Mouse (Mus musculus) lung, adult 2 months (tissue): ENCODE measurements around the gene Spaca4. TPM values are rescaled to one million over a fixed set of nuclear protein-coding genes. Genes with fewer than 3 reads are reported as not detected.
A peak's percentile ranks its signal among the peaks of the same experiment; 100 is the strongest.

Experiments used
- DNase-seq: peaks from one replicate; pipeline ENCODE4 v3.0.0; 2022
- H3K4me1 ChIP-seq: fragments of 200-500 bp; 2 replicates; pipeline ENCODE4 v1.6.1; 2011; ENCODE audit warnings: low read length; ENCODE audit not compliant: control insufficient read depth, insufficient read depth
- H3K4me3 ChIP-seq: fragments of 200-500 bp; replicated peaks from 2 replicates; pipeline ENCODE3; 2011; ENCODE audit warnings: low read depth, mild to moderate bottlenecking, control low read depth, low read length; ENCODE audit errors: extremely low read depth
- CTCF ChIP-seq: fragments of 200-500 bp; IDR thresholded peaks from 2 replicates; pipeline ENCODE4 v1.5.1; 2011; ENCODE audit warnings: mild to moderate bottlenecking, low read length, control low read depth; ENCODE audit not compliant: insufficient read depth
- POLR2A ChIP-seq: fragments of 200-500 bp; IDR thresholded peaks from 2 replicates; pipeline ENCODE4 v1.6.1; 2011; ENCODE audit warnings: low read depth, mild to moderate bottlenecking, control low read depth, low read length, borderline replicate concordance; ENCODE audit errors: extremely low read depth
- WGBS: fragments of 180-500 bp; shearing (Covaris S2); methylation state at CpG from one replicate; pipeline ENCODE4 v1.1.7; 2018; 5-methylcytosine and 5-hydroxymethylcytosine counted together
- polyA plus RNA-seq: library from polyadenylated mRNA; depleted of rRNA; stranded (reverse); fragments of >200 nt; gene quantifications from 2 replicates; pipeline ENCODE4 v1.2.3, GENCODE M21; 2012

Gene Spaca4
- polyA plus RNA-seq, 1 experiment: not detected

DNA sequence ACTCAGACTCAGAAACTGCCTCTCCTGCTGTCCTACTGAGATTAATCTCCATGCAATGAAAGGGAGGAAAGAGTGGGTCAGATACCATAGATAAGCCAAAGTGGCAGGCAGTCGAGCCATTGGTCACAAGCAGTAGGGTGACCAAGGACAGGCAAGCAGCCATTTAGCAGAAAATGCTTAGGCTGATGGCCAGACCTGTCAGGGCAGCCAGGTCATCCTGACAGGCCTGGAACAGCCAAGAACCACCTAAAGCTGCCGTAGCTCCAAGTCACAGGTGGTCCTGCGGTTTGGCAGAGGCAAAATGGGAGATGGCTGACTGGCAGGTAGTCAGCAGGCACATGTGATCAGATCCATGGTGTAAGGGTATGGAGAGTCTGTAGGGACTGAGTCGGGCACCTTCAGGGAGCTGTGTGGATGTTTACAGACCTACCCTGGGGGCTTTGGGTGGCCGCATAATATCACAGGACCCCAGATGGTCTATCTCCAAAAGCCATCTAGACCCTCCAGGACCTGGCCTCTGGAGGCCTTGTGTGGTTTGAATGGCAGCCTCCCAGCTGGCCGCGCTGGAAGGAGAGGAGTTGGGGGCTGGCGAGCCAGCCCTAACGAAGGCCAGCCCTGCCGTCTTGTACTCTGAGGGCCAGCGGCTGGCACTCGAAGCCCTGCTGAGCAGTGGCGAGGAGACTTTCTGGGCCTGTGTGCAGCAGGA lies 3.8 kb downstream of the Spaca4 start:
- TF ChIP-seq POLR2A: no peak
- TF ChIP-seq CTCF: no peak
- no peak for DNase-seq
- no peak overlapping the region for H3K4me3 ChIP-seq
- peaks cover 8% of the 10 kb centered on the region for H3K4me1 ChIP-seq
- 69% methylated on average over 13 of the region's 13 CpGs for WGBS

DNA sequence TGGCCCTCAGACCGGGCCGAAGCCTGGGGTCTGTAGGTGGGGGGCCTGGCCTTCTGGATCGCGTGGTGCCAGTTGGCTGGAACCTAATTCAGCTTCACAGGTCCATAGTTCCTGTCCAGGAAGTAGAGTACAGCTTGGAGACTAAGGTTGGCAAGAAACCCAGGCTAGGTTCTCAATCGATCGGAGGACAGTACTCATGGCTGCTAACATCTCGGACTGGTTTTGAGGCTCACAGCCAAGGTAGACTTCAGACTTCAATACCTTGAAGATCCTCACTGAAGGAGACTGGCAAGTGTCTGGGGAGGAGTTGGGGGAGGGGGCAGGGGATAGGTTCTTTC lies 4.4 kb downstream of the Spaca4 start:
- Histone ChIP-seq H3K4me3 (no peak overlapping the region), H3K4me1 (peaks cover 8% of the 10 kb centered on the region)
- no peak for TF ChIP-seq POLR2A
- no peak for TF ChIP-seq CTCF
- WGBS: 63% methylated on average over 7 of the region's 7 CpGs
- no peak for DNase-seq

DNA sequence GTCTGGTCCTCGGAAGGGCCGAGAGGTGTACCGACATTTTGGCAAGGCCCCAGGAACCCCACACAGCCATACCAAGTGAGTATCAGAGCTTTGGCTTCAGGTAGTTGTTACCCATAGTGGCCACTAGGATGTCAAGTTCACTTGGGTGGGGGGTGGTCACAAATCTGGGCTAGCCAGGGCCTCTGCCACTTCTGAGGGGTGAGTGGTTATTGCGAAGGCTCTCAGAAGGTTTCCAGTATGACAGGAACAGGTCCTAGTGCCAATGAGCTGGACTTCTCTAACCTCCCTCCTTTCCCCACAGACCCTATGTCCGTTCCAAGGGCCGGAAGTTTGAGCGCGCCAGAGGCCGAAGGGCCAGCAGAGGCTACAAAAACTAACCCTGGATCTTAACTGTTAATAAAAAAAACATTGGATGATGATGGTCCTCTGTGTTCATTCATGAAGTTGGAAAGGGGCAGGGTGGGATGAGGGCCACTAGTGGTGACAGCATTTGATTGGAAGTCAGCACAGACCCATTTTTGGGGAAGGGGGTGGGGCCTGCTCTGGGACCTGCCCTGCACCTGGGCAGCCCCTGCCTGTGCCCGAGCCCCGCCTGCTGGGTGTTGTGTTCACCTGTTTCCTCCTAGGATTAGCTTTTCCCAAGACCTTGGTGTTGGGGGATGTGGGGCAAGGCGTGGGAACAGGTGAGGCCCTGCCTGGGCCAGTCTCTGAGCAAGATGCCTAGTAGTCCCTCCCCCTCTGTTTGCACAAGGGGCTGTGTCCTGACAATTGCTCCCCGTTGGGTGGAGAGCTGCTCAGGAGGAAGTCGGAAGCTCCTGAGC lies 5.0 kb downstream of the Spaca4 start, which contains the start of gene Fam83e:
Gene Fam83e, plus strand, starts transcription at position 800 of the 821 bp plus-strand sequence.
- 69% methylated on average over 14 of the region's 14 CpGs for WGBS
- DNase-seq: no peak

DNA sequence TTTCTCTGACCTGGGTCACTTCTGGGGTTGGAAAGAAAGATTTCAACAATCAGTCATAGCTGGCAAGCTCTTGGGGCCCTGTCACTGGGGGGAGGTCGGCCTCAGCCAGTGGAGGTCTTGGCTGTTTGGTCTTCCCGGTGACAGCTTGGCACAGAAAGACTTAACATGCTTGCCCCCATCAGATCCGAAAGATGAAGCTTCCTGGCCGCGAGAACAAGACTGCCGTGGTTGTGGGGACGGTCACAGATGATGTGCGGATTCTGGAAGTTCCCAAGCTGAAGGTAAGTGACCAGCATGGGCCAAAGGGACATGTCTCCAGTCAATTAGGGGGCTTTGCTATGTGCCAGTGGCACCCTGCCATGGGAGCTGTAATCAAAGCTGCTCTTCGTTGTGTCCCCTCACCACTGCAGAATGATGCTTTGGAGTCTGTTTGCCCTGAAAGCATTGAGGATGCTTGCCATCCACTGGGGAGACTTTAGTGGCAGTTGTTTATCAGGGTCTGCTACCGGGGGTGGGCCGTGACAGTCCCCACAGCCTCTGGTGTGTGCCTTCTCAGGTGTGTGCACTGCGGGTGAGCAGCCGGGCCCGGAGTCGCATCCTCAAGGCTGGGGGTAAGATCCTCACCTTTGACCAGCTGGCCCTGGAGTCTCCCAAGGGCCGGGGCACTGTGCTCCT lies 5.7 kb downstream of the Spaca4 start:
- TF ChIP-seq CTCF (no peak), POLR2A (no peak)
- H3K4me3 ChIP-seq: no peak overlapping the region
- peaks cover 16% of the 10 kb centered on the region for H3K4me1 ChIP-seq
- DNase-seq: no peak
- WGBS: 85% methylated on average over 16 of the region's 16 CpGs

More for the DNA sequence above, 5.0 kb downstream of the Spaca4 start, which contains the start of gene Fam83e:
- no peak for TF ChIP-seq CTCF
- no peak for TF ChIP-seq POLR2A
- Histone ChIP-seq H3K4me1 (peaks cover 13% of the 10 kb centered on the region), H3K4me3 (no peak within 1 kb of the TSS)

DNA sequence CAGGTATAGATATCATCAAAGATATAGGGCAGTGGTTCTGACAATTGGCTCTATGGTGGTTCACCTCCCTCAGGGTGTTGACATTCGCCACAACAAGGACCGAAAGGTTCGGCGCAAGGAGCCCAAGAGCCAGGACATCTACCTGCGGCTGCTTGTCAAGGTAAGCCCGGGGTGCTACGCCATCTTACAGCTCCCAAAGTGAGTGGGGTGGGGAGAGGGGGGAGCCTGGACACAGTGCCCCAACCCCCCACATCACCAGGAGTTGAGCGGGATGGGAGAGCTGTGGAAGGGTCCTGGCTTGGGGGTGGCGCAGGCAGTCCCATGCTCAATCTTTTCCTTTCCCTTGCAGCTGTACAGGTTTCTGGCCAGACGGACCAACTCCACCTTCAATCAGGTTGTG lies 6.4 kb downstream of the Spaca4 start:
- DNase-seq: no peak
- no peak for TF ChIP-seq CTCF
- no peak for TF ChIP-seq POLR2A
- Histone ChIP-seq H3K4me1 (peaks cover 21% of the 10 kb centered on the region), H3K4me3 (no peak overlapping the region)
- 75% methylated on average over 10 of the region's 10 CpGs for WGBS

DNA sequence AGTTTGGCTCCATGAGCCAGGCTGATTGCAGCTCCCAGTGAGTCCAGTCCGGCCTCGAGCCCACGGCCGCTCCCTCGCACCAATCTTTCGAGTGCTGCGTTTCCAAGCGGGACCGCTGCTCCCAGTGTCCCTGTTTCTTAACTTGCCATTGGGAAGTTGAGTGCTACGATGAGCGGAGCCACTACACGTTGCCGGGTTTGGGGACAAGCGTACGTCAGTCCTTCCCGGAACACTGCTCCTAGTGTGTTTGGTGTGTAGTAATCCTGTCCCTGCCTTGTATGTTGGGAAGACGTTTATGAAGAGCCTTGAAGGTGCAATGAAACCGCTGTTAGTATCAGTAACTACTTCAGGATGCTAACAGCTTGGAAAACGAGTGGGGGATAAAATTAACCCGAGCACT lies 7.3 kb downstream of the Spaca4 start:
- Histone ChIP-seq H3K4me3 (peak overlapping the region; percentile 94), H3K4me1 (peaks cover 24% of the 10 kb centered on the region)
- no peak for DNase-seq
- TF ChIP-seq CTCF (no peak), POLR2A (no peak; the same call in 1 of the 2 replicates)
- under 1% methylated on average over 20 of the region's 20 CpGs for WGBS

DNA sequence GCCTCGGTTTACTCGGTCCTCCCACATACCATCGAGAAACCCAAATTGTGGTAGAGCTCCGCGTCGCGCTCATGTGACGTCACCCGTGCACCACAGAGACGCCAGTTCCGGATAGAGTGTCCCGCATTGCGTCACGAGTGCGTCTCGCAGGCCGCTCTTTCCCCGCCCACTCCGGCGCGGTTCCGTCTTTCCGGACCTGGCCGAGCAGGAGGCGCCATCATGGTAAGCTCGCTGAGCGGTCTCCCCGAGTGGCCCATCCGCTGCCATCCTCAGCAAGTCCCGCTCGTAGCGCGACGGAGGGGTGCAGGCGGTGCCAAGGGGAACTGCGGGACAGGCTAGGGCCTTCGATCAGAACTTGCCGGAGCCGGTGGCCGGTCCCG lies 7.7 kb downstream of the Spaca4 start, which contains the start of gene Sphk2:
Gene Sphk2, minus strand, starts transcription at position 85 of the 380 bp plus-strand sequence.
- peak within 1 kb of the TSS; percentile 94 for H3K4me3 ChIP-seq
- TF ChIP-seq POLR2A (peak; percentile 98), CTCF (no peak)
- H3K4me1 ChIP-seq: peaks cover 26% of the 10 kb centered on the region
- peak; percentile 98 for DNase-seq
- WGBS: under 1% methylated on average over 41 of the region's 41 CpGs

DNA sequence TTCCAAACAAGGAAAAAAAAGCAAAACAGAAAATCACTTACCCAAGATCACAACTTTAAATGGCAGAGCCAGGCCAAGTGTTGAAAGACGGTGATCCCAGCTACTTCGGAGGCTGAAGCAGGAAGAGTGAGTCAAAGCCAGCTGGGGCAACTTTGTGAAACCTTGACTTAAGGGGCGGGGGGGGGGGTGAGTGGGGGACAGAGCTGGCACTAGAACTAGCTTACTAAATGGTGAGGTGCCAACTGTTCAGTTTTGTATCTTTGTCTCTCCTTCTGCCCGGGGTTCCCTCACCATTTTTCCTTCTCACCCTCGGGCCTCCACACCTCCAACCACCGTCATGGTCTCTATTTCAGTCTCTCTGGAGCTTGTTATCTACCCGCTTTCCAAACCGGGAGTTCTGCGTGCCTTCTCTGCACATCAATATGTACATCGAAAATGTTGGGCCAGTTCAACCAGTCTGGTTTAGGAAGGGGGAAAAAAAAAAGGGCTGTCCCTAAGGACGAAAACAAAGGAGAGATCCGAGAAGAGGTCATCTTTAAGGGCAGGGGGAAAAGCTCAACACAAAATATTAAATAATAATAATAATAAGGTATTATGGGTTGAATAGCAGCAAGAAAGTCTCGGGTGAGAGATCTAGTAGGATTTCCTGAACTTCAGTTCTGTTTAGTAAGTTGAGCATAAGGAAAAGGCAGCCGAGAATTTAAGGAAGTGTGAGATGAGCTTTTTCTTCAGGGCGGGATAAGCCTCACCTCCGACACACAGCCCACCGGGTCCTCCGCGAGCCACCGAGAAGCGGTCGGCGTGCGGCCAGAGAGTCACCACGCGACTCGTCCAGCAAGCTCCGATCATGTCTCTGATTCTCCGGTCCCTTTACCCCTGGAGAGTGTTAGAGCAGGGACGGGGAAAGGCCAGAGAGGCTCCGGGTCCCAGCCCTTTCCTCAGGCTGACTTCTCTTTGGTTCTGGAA lies 8.4 kb downstream of the Spaca4 start:
- 5% methylated on average over 31 of the region's 31 CpGs for WGBS
- no peak for DNase-seq
- Histone ChIP-seq H3K4me3 (peak overlapping the region; percentile 94), H3K4me1 (peaks cover 26% of the 10 kb centered on the region)
- no peak for TF ChIP-seq POLR2A
- no peak for TF ChIP-seq CTCF
